Mouse (Mus musculus): ENCODE results near the gene Ear14.

Ear14 gene

GRCm38 (mm10) chr14:51253569-51253968 is 50.4 kb downstream of the Ear14 start:
- DNase-seq: no peak

Measured in right cerebral cortex, adult 18-20 months (tissue).